ENCODE assay signal across 17 mouse cellular contexts in the genomic region with DNA sequence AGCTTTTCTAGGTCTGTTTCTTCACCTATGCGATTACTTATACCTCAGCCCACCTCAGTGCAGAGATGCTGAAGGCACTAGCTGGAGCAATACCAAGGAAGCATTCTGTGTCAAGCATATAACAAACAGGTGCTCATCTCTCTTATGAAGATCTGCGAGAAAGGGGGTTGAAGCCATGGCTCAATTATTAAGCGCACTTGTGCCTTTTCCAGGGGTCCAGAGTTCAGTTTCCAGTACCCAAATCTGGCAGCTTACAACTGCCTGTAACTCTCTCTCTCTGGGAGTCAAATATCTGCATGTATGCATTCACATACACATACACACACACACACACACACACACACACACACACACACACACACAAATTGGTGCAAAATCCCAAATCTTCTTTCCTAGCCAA.
A peak's percentile ranks its signal among the peaks of the same experiment; 100 is the strongest.
DNase-seq lines count a peak whose midpoint lies in the region; ATAC-seq and TF ChIP-seq lines count a peak whose summit lies in the region.
"Had no signal": no experiment of that assay in that cellular context is flagged by ENCODE, and none has a peak within 500 bp of the region (broad histone marks: within the 10 kb centered on the region; RNA-seq: fewer than 3 reads in every experiment).

No protein-coding gene starts in this region.

- intact Hi-C loops in heart, postnatal 25 days (cut with DNase I): no loop called here

- H3K36me3 ChIP-seq in heart, embryonic 11.5 days (ENCODE audit: control insufficient read depth, insufficient read depth, low read length): no peaks in the 10 kb centered on the region
- no peaks in the 10 kb centered on the region for H3K36me3 ChIP-seq in lung, postnatal 0 days (ENCODE audit: insufficient read depth, low read length)
- no peaks in the 10 kb centered on the region for H3K36me3 ChIP-seq in liver, postnatal 0 days (replicated peaks; ENCODE audit: insufficient read depth, low read length)
- H3K36me3 ChIP-seq: neural tube, embryonic 13.5 days had no signal

- peaks cover 27% of the 10 kb centered on the region for H3K4me1 ChIP-seq in heart, embryonic 11.5 days (ENCODE audit: control insufficient read depth, insufficient read depth, low read length)
- H3K4me1 ChIP-seq in lung, postnatal 0 days (ENCODE audit: insufficient read depth, low read depth, low read length): peaks cover 13% of the 10 kb centered on the region
- 0 out of 2 replicates have a peak, but pooled peaks cover 4% of the 10 kb centered on the region for H3K4me1 ChIP-seq in liver, postnatal 0 days (ENCODE audit: insufficient read depth)

- H3K4me2 ChIP-seq in heart, embryonic 11.5 days: peak overlapping the region; percentile 45
- H3K4me2 ChIP-seq in lung, postnatal 0 days (replicated peaks; ENCODE audit: low read depth, low read length): no peak overlapping the region
- H3K4me2 ChIP-seq in liver, postnatal 0 days (ENCODE audit: low read depth, low read length): peak overlapping the region; percentile 32; the same call in 1 of the 2 replicates
- H3K4me2 ChIP-seq: embryonic facial prominence, embryonic 15.5 days; hindbrain, embryonic 13.5 days; limb, embryonic 12.5 days; neural tube, embryonic 13.5 days had no signal

- no peak for TF ChIP-seq EP300 in lung, postnatal 0 days (IDR thresholded peaks at IDR 0.05)
- TF ChIP-seq EP300 in liver, postnatal 0 days (IDR thresholded peaks at IDR 0.05; ENCODE audit: low read depth): no peak

- TF ChIP-seq CTCF in lung, postnatal 0 days (IDR thresholded peaks at IDR 0.05): no peak
- no peak for TF ChIP-seq CTCF in liver, postnatal 0 days (IDR thresholded peaks at IDR 0.05; ENCODE audit: low read depth)

- DNase-seq in heart, postnatal 25 days (ENCODE audit: low spot score): no peak
- peak; percentile 30 for DNase-seq in kidney, adult 18-20 months
- DNase-seq in kidney, postnatal 14 days: no peak
- no peak for DNase-seq in lung, postnatal 0 days (ENCODE audit: low spot score)
- no peak for DNase-seq in lung, postnatal 36 days
- no peak for DNase-seq in liver, postnatal 0 days
- no peak for DNase-seq in spleen, postnatal 10 days (ENCODE audit: low spot score in 2 of 2)
- DNase-seq: adrenal gland, postnatal 36 days; cerebellum, adult 11-12 months; layer of hippocampus, adult 9-11 months; midbrain, embryonic 14.5 days; thymus, postnatal 25 days had no signal

- H3K9ac ChIP-seq in heart, embryonic 11.5 days (ENCODE audit: low read depth, low read length): no peak overlapping the region
- no peak overlapping the region for H3K9ac ChIP-seq in lung, postnatal 0 days (replicated peaks; ENCODE audit: low read depth)
- no peak overlapping the region for H3K9ac ChIP-seq in liver, postnatal 0 days (replicated peaks)
- H3K9ac ChIP-seq: embryonic facial prominence, embryonic 15.5 days; hindbrain, embryonic 13.5 days; limb, embryonic 12.5 days; neural tube, embryonic 13.5 days had no signal

- ATAC-seq in heart, embryonic 11.5 days (replicated peaks; ENCODE audit: insufficient number of reproducible peaks, low FRiP score, low TSS enrichment): no peak
- no peak for ATAC-seq in lung, postnatal 0 days
- ATAC-seq in liver, postnatal 0 days: no peak

- 79% methylated on average over 3 of the region's 3 CpGs for WGBS in heart, embryonic 11.5 days (ENCODE audit: insufficient replicate concordance)
- 86% methylated on average over 3 of the region's 3 CpGs for WGBS in lung, postnatal 0 days
- WGBS in liver, postnatal 0 days (ENCODE audit: insufficient replicate concordance): 66% methylated on average over 3 of the region's 3 CpGs

- no peak overlapping the region for H3K27ac ChIP-seq in heart, embryonic 11.5 days (ENCODE audit: low read depth, low read length)
- H3K27ac ChIP-seq in lung, postnatal 0 days (ENCODE audit: low read length): peak overlapping the region; percentile 22; the same call in 1 of the 2 replicates
- H3K27ac ChIP-seq in liver, postnatal 0 days (ENCODE audit: low read depth): peak overlapping the region; percentile 40; the same call in 1 of the 2 replicates
- H3K27ac ChIP-seq: embryonic facial prominence, embryonic 15.5 days; hindbrain, embryonic 13.5 days; limb, embryonic 12.5 days; neural tube, embryonic 13.5 days had no signal

- no peaks in the 10 kb centered on the region for H3K9me3 ChIP-seq in heart, embryonic 11.5 days (replicated peaks; ENCODE audit: control insufficient read depth, low read length)
- H3K9me3 ChIP-seq in lung, postnatal 0 days (ENCODE audit: low read length): no peaks in the 10 kb centered on the region
- H3K9me3 ChIP-seq in liver, postnatal 0 days (ENCODE audit: low read length): no peaks in the 10 kb centered on the region
- H3K9me3 ChIP-seq: embryonic facial prominence, embryonic 15.5 days; hindbrain, embryonic 13.5 days; limb, embryonic 12.5 days; neural tube, embryonic 13.5 days had no signal

- no peaks in the 10 kb centered on the region for H3K27me3 ChIP-seq in heart, embryonic 11.5 days (ENCODE audit: control insufficient read depth, insufficient read depth, low read length)
- H3K27me3 ChIP-seq in lung, postnatal 0 days (replicated peaks; ENCODE audit: insufficient read depth, low read length): no peaks in the 10 kb centered on the region
- no peaks in the 10 kb centered on the region for H3K27me3 ChIP-seq in liver, postnatal 0 days (ENCODE audit: insufficient read depth, low read length)
- H3K27me3 ChIP-seq: embryonic facial prominence, embryonic 15.5 days; hindbrain, embryonic 13.5 days; limb, embryonic 12.5 days; neural tube, embryonic 13.5 days had no signal

- H3K4me3 ChIP-seq in heart, embryonic 11.5 days (ENCODE audit: low read depth, low read length): no peak overlapping the region
- H3K4me3 ChIP-seq in lung, postnatal 0 days (ENCODE audit: low read depth, low read length): no peak overlapping the region
- H3K4me3 ChIP-seq in liver, postnatal 0 days (ENCODE audit: low read depth, low read length): no peak overlapping the region
- H3K4me3 ChIP-seq: embryonic facial prominence, embryonic 15.5 days; hindbrain, embryonic 13.5 days; limb, embryonic 12.5 days; neural tube, embryonic 13.5 days had no signal
